7 mouse cellular contexts compared by ENCODE assay signal in the genomic region with DNA sequence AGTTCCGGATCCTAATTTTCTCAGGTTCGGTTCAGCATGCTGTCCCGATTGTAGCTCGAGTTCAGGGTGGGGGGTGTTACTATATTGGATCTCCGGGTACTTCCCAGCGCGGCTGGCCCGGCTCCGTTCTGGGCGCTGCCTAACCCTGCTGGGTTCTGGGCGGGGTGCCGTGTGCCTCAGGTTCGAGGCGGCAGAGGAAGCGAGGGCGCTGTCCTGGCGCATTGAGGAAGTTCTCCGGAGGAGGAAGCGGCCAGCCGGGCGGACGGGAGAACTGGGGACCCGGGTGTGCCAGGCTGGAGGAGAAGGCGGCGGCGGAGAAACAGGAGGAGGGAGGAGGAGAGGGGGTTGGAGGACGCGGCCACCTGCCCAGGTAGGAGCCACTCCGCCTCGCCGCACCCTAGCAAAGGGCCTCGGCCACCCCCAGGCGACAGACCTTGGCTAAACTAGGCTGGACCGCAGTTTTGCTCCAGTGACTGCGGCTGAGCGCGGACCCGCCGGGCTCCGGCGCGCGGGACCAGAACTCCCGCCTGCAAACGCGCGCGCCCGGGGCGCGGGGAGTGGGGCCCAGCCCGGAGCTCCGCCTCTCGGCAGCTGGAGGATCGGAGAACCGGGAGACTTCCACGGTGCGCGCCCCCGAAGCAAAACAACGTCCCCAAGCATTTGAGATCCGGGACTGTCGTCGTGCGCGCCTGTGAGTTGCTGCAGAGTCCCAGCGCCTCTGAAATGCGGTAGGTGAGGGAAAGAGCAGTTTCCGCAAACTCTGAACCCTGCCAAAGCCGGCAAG. TPM values are rescaled to one million over a fixed set of nuclear protein-coding genes. Genes with fewer than 3 reads are reported as not detected.
A peak's percentile ranks its signal among the peaks of the same experiment; 100 is the strongest.
DNase-seq lines count a peak whose midpoint lies in the region; ATAC-seq and TF ChIP-seq lines count a peak whose summit lies in the region.

A gene (plus strand): TSS at position 296 of the 784 bp plus-strand sequence.

- no peak for TF ChIP-seq EP300 in liver, embryonic 14.5 days (IDR thresholded peaks at IDR 0.05; ENCODE audit: low read depth)

- H3K36me3 ChIP-seq in liver, embryonic 14.5 days (replicated peaks; ENCODE audit: control insufficient read depth, insufficient read depth, low read depth) = no peaks in the 10 kb centered on the region
- H3K36me3 ChIP-seq in stomach, embryonic 15.5 days = no peaks in the 10 kb centered on the region

- peak; percentile 66 for DNase-seq in embryo, embryonic 9.5 days (ENCODE audit: extremely low spot score)
- peak; percentile 81 to 85 for DNase-seq in heart, adult 18-20 months
- peak; percentile 15 for DNase-seq in kidney, adult 9 months
- peak in 2 of 3 experiments; percentile 28 to 31 for DNase-seq in liver, embryonic 14.5 days (ENCODE audit: low read depth in 3 of 3, low spot score in 3 of 3)
- peak; percentile 12 for DNase-seq in naive thymus-derived CD4-positive, alpha-beta T cell, adult 2 months (ENCODE audit: low read depth)

- H3K9ac ChIP-seq in liver, embryonic 14.5 days (replicated peaks) = peak within 1 kb of the TSS; percentile 55
- H3K9ac ChIP-seq in stomach, embryonic 15.5 days = peak within 1 kb of the TSS; percentile 61

- H3K4me1 ChIP-seq in liver, embryonic 14.5 days (replicated peaks; ENCODE audit: control insufficient read depth in 2 of 2, insufficient read depth in 2 of 2, low read length in 1 of 2) = peaks cover 0 to 4% of the 10 kb centered on the region in 2 experiments; a peak in 2 of 4 replicates
- H3K4me1 ChIP-seq in stomach, embryonic 15.5 days = no peaks in the 10 kb centered on the region

- no peak for TF ChIP-seq CTCF in liver, embryonic 14.5 days (IDR thresholded peaks at IDR 0.05; ENCODE audit: low read depth)

- H3K4me3 ChIP-seq in liver, embryonic 14.5 days (ENCODE audit: insufficient read depth in 1 of 2, low read depth in 2 of 2, low read length in 2 of 2) = peak within 1 kb of the TSS; percentile 61 to 71
- H3K4me3 ChIP-seq in stomach, embryonic 15.5 days (replicated peaks) = peak within 1 kb of the TSS; percentile 66

- WGBS in liver, embryonic 14.5 days (ENCODE audit: insufficient replicate concordance) = under 1% methylated on average over 70 of the region's 70 CpGs
- WGBS in stomach, embryonic 15.5 days = under 1% methylated on average over 70 of the region's 70 CpGs

- H3K27me3 ChIP-seq in liver, embryonic 14.5 days (ENCODE audit: control insufficient read depth, insufficient read depth, low read length) = peaks cover 10% of the 10 kb centered on the region
- H3K27me3 ChIP-seq in stomach, embryonic 15.5 days (replicated peaks) = no peaks in the 10 kb centered on the region

- no peak within 1 kb of the TSS for H3K27ac ChIP-seq in liver, embryonic 14.5 days
- H3K27ac ChIP-seq in stomach, embryonic 15.5 days = peak within 1 kb of the TSS; percentile 78

- no peaks in the 10 kb centered on the region for H3K9me3 ChIP-seq in liver, embryonic 14.5 days (ENCODE audit: control insufficient read depth, low read length)
- no peaks in the 10 kb centered on the region for H3K9me3 ChIP-seq in stomach, embryonic 15.5 days

- H3K4me2 ChIP-seq in liver, embryonic 14.5 days (ENCODE audit: low read depth) = peak within 1 kb of the TSS; percentile 80
- peak within 1 kb of the TSS; percentile 98 for H3K4me2 ChIP-seq in stomach, embryonic 15.5 days

- ATAC-seq in activated CD4-positive, CD25-positive, alpha-beta regulatory T cell, adult 4 months = peak; percentile 32
- peak; percentile 77; the same call in 1 of the 2 replicates for ATAC-seq in liver, embryonic 14.5 days (ENCODE audit: insufficient read depth)
- peak; percentile 60 for ATAC-seq in stomach, embryonic 15.5 days (ENCODE audit: insufficient read depth, low FRiP score, low read depth)

RNA-seq across cellular contexts. Expression of the gene that starts here (rescaled TPM):
- polyA plus RNA-seq in activated CD4-positive, CD25-positive, alpha-beta regulatory T cell, adult 4 months (2017; shearing (Covaris generic)) = 1 to 10 TPM in 1 of 2 experiments, under 1 TPM in 1; 0.63 to 1.4 TPM
- total RNA-seq in heart, adult 18-20 months (2021) = 10 to 100 TPM; 16.1 to 21.1 TPM
- 3.4 and 4.3 TPM in 2 replicates for polyA plus RNA-seq in liver, embryonic 14.5 days (2012; rRNA removed)
- polyA plus RNA-seq in liver, embryonic 14.5 days (2014; fragmentation: Nextera tagmentation; extraction: Ambion mirVana) = 4.2 and 4.3 TPM in 2 replicates
- polyA plus RNA-seq in stomach, embryonic 15.5 days (2015; fragmentation: Nextera tagmentation; extraction: Ambion mirVana) = 3.7 TPM in 2 replicates

Comparison
In these comparisons a context has a peak if more than half of its experiments do, and no peak if none do; other contexts are left out.
1. DNase-seq: peak in every context shown above with its lines; median percentile 83 in heart, adult 18-20 months; 66 in embryo, embryonic 9.5 days; 30 in liver, embryonic 14.5 days; 15 in kidney, adult 9 months; 12 in naive thymus-derived CD4-positive, alpha-beta T cell, adult 2 months.